Mouse (Mus musculus) E14TG2a.4 (cell line): ENCODE results near the gene Casq2.
A peak's percentile ranks its signal among the peaks of the same experiment; 100 is the strongest.
"Not testable (repeated sequence)": the region's sequence is repeated elsewhere in the genome, so short reads cannot be mapped to it uniquely, and the experiment has no call there.

Source experiments
- H3K27me3 ChIP-seq: 2 replicates; pipeline ENCODE4 v1.6.1; 2014; ENCODE audit warnings: low read length, control low read depth; ENCODE audit not compliant: insufficient read depth
- H3K36me3 ChIP-seq: 2 replicates; pipeline ENCODE4 v1.6.1; 2014; ENCODE audit warnings: low read length, control low read depth; ENCODE audit not compliant: insufficient read depth
- H3K4me1 ChIP-seq: replicated peaks from 2 replicates; pipeline ENCODE4 v1.6.1; 2014; ENCODE audit warnings: low read depth, low read length, control low read depth
- H3K4me3 ChIP-seq: replicated peaks from 2 replicates; pipeline ENCODE4 v1.5.1; 2014; ENCODE audit warnings: mild to moderate bottlenecking, low read length
- H3K9me3 ChIP-seq: 2 replicates; pipeline ENCODE4 v1.6.1; 2014; ENCODE audit warnings: low read length, control low read depth
- CTCF ChIP-seq: conservative IDR thresholded peaks from 2 replicates; pipeline ENCODE4 v1.5.1; 2014; ENCODE audit warnings: low read length
- NANOG ChIP-seq: IDR thresholded peaks from 2 replicates; pipeline ENCODE4 v1.6.1; 2014; ENCODE audit warnings: borderline replicate concordance, low read length, mixed read lengths
- POU5F1 ChIP-seq: IDR thresholded peaks from 2 replicates; pipeline ENCODE4 v1.6.1; 2014; ENCODE audit warnings: low read length, borderline replicate concordance

Gene Casq2

GRCm38 (mm10) chr3:102157652-102158051 lies 71.4 kb downstream of the Casq2 start:
- no peak for TF ChIP-seq NANOG
- no peak for TF ChIP-seq POU5F1
- no peak for TF ChIP-seq CTCF
- Histone ChIP-seq H3K4me1 (peaks cover 61% of the 10 kb centered on the region), H3K9me3 (peaks cover 70% of the 10 kb centered on the region), H3K27me3 (no peaks in the 10 kb centered on the region), H3K36me3 (peaks cover 83% of the 10 kb centered on the region), H3K4me3 (no peak overlapping the region)

GRCm38 (mm10) chr3:102158759-102159422 lies 72.7 kb downstream of the Casq2 start:
- H3K4me1 ChIP-seq: peaks cover 70% of the 10 kb centered on the region
- H3K4me3 ChIP-seq: peak overlapping the region; percentile 17; the same call in 1 of the 2 replicates
- H3K9me3 ChIP-seq: peaks cover 63% of the 10 kb centered on the region
- H3K27me3 ChIP-seq: no peaks in the 10 kb centered on the region
- H3K36me3 ChIP-seq: peaks cover 92% of the 10 kb centered on the region
- TF ChIP-seq POU5F1 (no peak), CTCF (no peak), NANOG (no peak)

- no peaks in the 10 kb centered on the region for H3K27me3 ChIP-seq
- no peak for TF ChIP-seq NANOG
- no peak for TF ChIP-seq POU5F1
- TF ChIP-seq CTCF: no peak
- peaks cover 77% of the 10 kb centered on the region for H3K4me1 ChIP-seq
- H3K4me3 ChIP-seq: 0 out of 2 replicates have a peak overlapping the region, but pooled peaks have one; percentile 1
- peaks cover 90% of the 10 kb centered on the region for H3K36me3 ChIP-seq
- peaks cover 55% of the 10 kb centered on the region for H3K9me3 ChIP-seq
These were observed 73.5 kb downstream of the Casq2 start for GRCm38 (mm10) chr3:102159423-102160325.

- not testable (repeated sequence) for H3K27me3 ChIP-seq
- peak overlapping the region; percentile 60 for H3K4me3 ChIP-seq
- H3K9me3 ChIP-seq: peaks cover 30% of the 10 kb centered on the region
- H3K36me3 ChIP-seq: peaks cover 59% of the 10 kb centered on the region
- peaks cover 75% of the 10 kb centered on the region for H3K4me1 ChIP-seq
These were observed 77.6 kb downstream of the Casq2 start for GRCm38 (mm10) chr3:102163861-102164260.

GRCm38 (mm10) chr3:102164911-102165310 lies 78.7 kb downstream of the Casq2 start:
- H3K4me3 ChIP-seq: peak overlapping the region; percentile 81

GRCm38 (mm10) chr3:102165536-102166286 lies 79.5 kb downstream of the Casq2 start:
- no peaks in the 10 kb centered on the region for H3K27me3 ChIP-seq
- H3K36me3 ChIP-seq: peaks cover 41% of the 10 kb centered on the region
- peaks cover 74% of the 10 kb centered on the region for H3K4me1 ChIP-seq
- peak overlapping the region; percentile 81 for H3K4me3 ChIP-seq
- TF ChIP-seq CTCF: no peak
- TF ChIP-seq NANOG: no peak
- TF ChIP-seq POU5F1: no peak
- H3K9me3 ChIP-seq: peaks cover 12% of the 10 kb centered on the region

More at GRCm38 (mm10) chr3:102164911-102165310, 78.7 kb downstream of the Casq2 start:
- peaks cover 20% of the 10 kb centered on the region for H3K9me3 ChIP-seq
- peaks cover 49% of the 10 kb centered on the region for H3K36me3 ChIP-seq
- peaks cover 75% of the 10 kb centered on the region for H3K4me1 ChIP-seq
- no peaks in the 10 kb centered on the region for H3K27me3 ChIP-seq
- TF ChIP-seq NANOG: no peak
- no peak for TF ChIP-seq CTCF
- TF ChIP-seq POU5F1: no peak

- TF ChIP-seq CTCF: no peak
- TF ChIP-seq NANOG: 0 out of 2 replicates have a peak, but pooled peaks have one; percentile 22
- Histone ChIP-seq H3K4me3 (peak overlapping the region; percentile 81), H3K9me3 (peaks cover 7% of the 10 kb centered on the region), H3K4me1 (peaks cover 74% of the 10 kb centered on the region), H3K27me3 (no peaks in the 10 kb centered on the region), H3K36me3 (peaks cover 39% of the 10 kb centered on the region)
These were observed 80.0 kb downstream of the Casq2 start for GRCm38 (mm10) chr3:102166287-102166620.

- peaks cover 34% of the 10 kb centered on the region for H3K36me3 ChIP-seq
These were observed 80.6 kb downstream of the Casq2 start for GRCm38 (mm10) chr3:102166794-102167193.

More at GRCm38 (mm10) chr3:102166794-102167193, 80.6 kb downstream of the Casq2 start:
- TF ChIP-seq POU5F1: no peak
- TF ChIP-seq CTCF: no peak
- no peak for TF ChIP-seq NANOG
- Histone ChIP-seq H3K27me3 (no peaks in the 10 kb centered on the region), H3K4me1 (peaks cover 74% of the 10 kb centered on the region), H3K9me3 (peaks cover 2% of the 10 kb centered on the region; the same call in 1 of the 2 replicates), H3K4me3 (peak overlapping the region; percentile 81)
